Mouse (Mus musculus) CH12.LX (cell line): ENCODE results near the gene Zfhx3. TPM values are rescaled to one million over a fixed set of nuclear protein-coding genes. Genes with fewer than 3 reads are reported as not detected.

ENCODE experiments used
- DNase-seq: peaks from one replicate; pipeline ENCODE4 v3.0.0-alpha.2; 2013; ENCODE audit errors: extremely low read depth
- H3K27ac ChIP-seq: 2 replicates; pipeline ENCODE4 v1.5.1; 2012; ENCODE audit warnings: low read depth, mild to moderate bottlenecking, control low read depth, moderate library complexity; ENCODE audit not compliant: insufficient read depth
- H3K27me3 ChIP-seq: replicated peaks from 2 replicates; pipeline ENCODE3; 2012; ENCODE audit warnings: inconsistent platforms
- H3K36me3 ChIP-seq, 2 experiments: replicated peaks in 1 of 2; 2 replicates each; pipeline versions ENCODE3 to v1.6.1; 2012; ENCODE audit warnings: inconsistent platforms in 1 of 2, low read length in 1 of 2, mild to moderate bottlenecking in 1 of 2, mixed read lengths in 1 of 2, moderate library complexity in 1 of 2; ENCODE audit not compliant: control insufficient read depth in 1 of 2, insufficient read depth in 1 of 2
- H3K4me1 ChIP-seq, 2 experiments: 2 replicates each; pipeline ENCODE4 v1.6.1; 2012; ENCODE audit warnings: inconsistent platforms in 1 of 2, moderate library complexity in 1 of 2; ENCODE audit not compliant: insufficient read depth in 2 of 2, control insufficient read depth in 1 of 2
- H3K4me2 ChIP-seq: 2 replicates; pipeline ENCODE4 v1.6.1; 2012; ENCODE audit warnings: low read depth, mild to moderate bottlenecking, control low read depth; ENCODE audit not compliant: poor library complexity, insufficient read depth, severe bottlenecking
- H3K4me3 ChIP-seq, 3 experiments: fragments of 150-350 bp in 1 of 3; sonication (generic) in 1 of 3; replicated peaks in 1 of 3; 2 replicates each; pipeline versions ENCODE3 to v1.5.1; 2011 to 2012; ENCODE audit warnings: low read depth in 2 of 3, low read length in 2 of 3, mild to moderate bottlenecking in 2 of 3, moderate library complexity in 2 of 3, control low read depth in 1 of 3, improper control_type of control experiment in 1 of 3, inconsistent platforms in 1 of 3, mixed read lengths in 1 of 3; ENCODE audit not compliant: poor library complexity in 1 of 3
- H3K79me2 ChIP-seq: replicated peaks from 2 replicates; pipeline ENCODE4 v1.6.1; 2012; ENCODE audit warnings: mild to moderate bottlenecking, moderate library complexity; ENCODE audit not compliant: control insufficient read depth, poor library complexity, insufficient read depth, severe bottlenecking; ENCODE audit errors: extremely low read depth
- H3K9ac ChIP-seq: 2 replicates; pipeline ENCODE4 v1.6.1; 2012; ENCODE audit warnings: low read depth, mild to moderate bottlenecking, control low read depth, moderate library complexity; ENCODE audit not compliant: insufficient read depth
- H3K9me3 ChIP-seq: replicated peaks from 2 replicates; pipeline ENCODE3; 2012; ENCODE audit warnings: low read length, inconsistent platforms, mixed read lengths
- BHLHE40 ChIP-seq: IDR thresholded peaks from 2 replicates; pipeline ENCODE4 v1.6.1; 2011; ENCODE audit warnings: mild to moderate bottlenecking, low read depth, low read length, improper control_type of control experiment
- CHD1 ChIP-seq: IDR thresholded peaks from 2 replicates; pipeline ENCODE4 v1.6.1; 2012; ENCODE audit warnings: low read depth, low read length, improper control_type of control experiment, inconsistent platforms
- EP300 ChIP-seq: IDR thresholded peaks from 2 replicates; pipeline ENCODE4 v1.6.1; 2011; ENCODE audit warnings: low read length, improper control_type of control experiment
- ETS1 ChIP-seq: conservative IDR thresholded peaks from 2 replicates; pipeline ENCODE4 v1.6.1; 2012; ENCODE audit warnings: low read depth, mild to moderate bottlenecking, inconsistent platforms, low read length, improper control_type of control experiment, moderate library complexity
- HCFC1 ChIP-seq: IDR thresholded peaks from 2 replicates; pipeline ENCODE4 v1.6.1; 2012; ENCODE audit warnings: low read depth, mild to moderate bottlenecking, inconsistent platforms, low read length, improper control_type of control experiment
- JUN ChIP-seq: IDR thresholded peaks from 2 replicates; pipeline ENCODE4 v1.6.1; 2011; ENCODE audit warnings: low read depth, mild to moderate bottlenecking, low read length, improper control_type of control experiment, moderate library complexity; ENCODE audit not compliant: insufficient read depth
- JUND ChIP-seq: conservative IDR thresholded peaks from 2 replicates; pipeline ENCODE4 v1.6.1; 2011; ENCODE audit warnings: low read depth, low read length, improper control_type of control experiment
- MAZ ChIP-seq: IDR thresholded peaks from 2 replicates; pipeline ENCODE4 v1.6.1; 2012; ENCODE audit warnings: low read depth, mild to moderate bottlenecking, inconsistent platforms, low read length, improper control_type of control experiment, moderate library complexity
- MEF2A ChIP-seq: IDR thresholded peaks from 2 replicates; pipeline ENCODE4 v1.6.1; 2014; ENCODE audit warnings: low read depth, mild to moderate bottlenecking, inconsistent platforms, low read length, improper control_type of control experiment, borderline replicate concordance
- MXI1 ChIP-seq: IDR thresholded peaks from 2 replicates; pipeline ENCODE4 v1.6.1; 2011; ENCODE audit warnings: mild to moderate bottlenecking, low read depth, low read length, improper control_type of control experiment
- SIN3A ChIP-seq: IDR thresholded peaks from 2 replicates; pipeline ENCODE4 v1.6.1; 2012; ENCODE audit warnings: low read length, improper control_type of control experiment, inconsistent platforms
- TCF12 ChIP-seq: IDR thresholded peaks from 2 replicates; pipeline ENCODE4 v1.6.1; 2014; ENCODE audit warnings: low read depth, mild to moderate bottlenecking, inconsistent platforms, low read length, improper control_type of control experiment
- USF1 ChIP-seq: IDR thresholded peaks from 2 replicates; pipeline ENCODE4 v1.6.1; 2014; ENCODE audit warnings: low read depth, mild to moderate bottlenecking, inconsistent platforms, low read length, improper control_type of control experiment
- USF2 ChIP-seq: conservative IDR thresholded peaks from 2 replicates; pipeline ENCODE4 v1.6.1; 2011; ENCODE audit warnings: low read depth, low read length, improper control_type of control experiment
- ZMIZ1 ChIP-seq: IDR thresholded peaks from 2 replicates; pipeline ENCODE4 v1.6.1; 2012; ENCODE audit warnings: low read depth, mild to moderate bottlenecking, inconsistent platforms, low read length, improper control_type of control experiment
- ZNF384 ChIP-seq: IDR thresholded peaks from 2 replicates; pipeline ENCODE4 v1.6.1; 2012; ENCODE audit warnings: low read depth, low read length, improper control_type of control experiment, inconsistent platforms
- dilution Hi-C: fragments of 300-500 bp; cut with MboI; formaldehyde crosslinking; loops from 2 replicates; pipeline ENCODE4 v1.14.3; 2020; ENCODE audit warnings: low sequenced_read_pairs; ENCODE audit not compliant: extremely low pct_unique_long_range_greater_than_20kb, extremely low pct_ligation_motif_present
- in situ Hi-C: fragments of 300-500 bp; cut with MboI; formaldehyde crosslinking; loops from 3 replicates; pipeline ENCODE4 v1.14.3; 2019; ENCODE audit warnings: low sequenced_read_pairs, low pct_ligation_motif_present, low pct_unique_long_range_greater_than_20kb, mixed read lengths
- polyA plus RNA-seq: library from polyadenylated mRNA; unstranded; fragments of >175 nt; gene quantifications from 2 replicates; pipeline ENCODE4 v1.2.1, GENCODE M21; 2012; ENCODE audit warnings: low read depth; ENCODE audit not compliant: insufficient read length
- total RNA-seq, 2 experiments: library from RNA; depleted of rRNA; stranded (reverse); fragments of 300-350 nt in 1 of 2; fragments of >200 nt in 1 of 2; gene quantifications; 2 replicates each; pipeline ENCODE4 v1.2.3; 2012 to 2014

Zfhx3 gene
- total and polyA plus RNA-seq, 3 experiments, result 0.05 to 0.76 (median 0.68) TPM

GRCm38 (mm10) chr8:107940181-107940580, 2.3 kb upstream of the Zfhx3 start:
- Histone ChIP-seq H3K9me3 (peaks cover 3% of the 10 kb centered on the region), H3K27ac (no peak overlapping the region), H3K4me1 (peaks cover 2 to 5% of the 10 kb centered on the region in 2 experiments; a peak in 3 of 4 replicates)
- in situ Hi-C loops (no loop called here), dilution Hi-C loops (no loop called here)
- DNase-seq, result no peak
- no peak for TF ChIP-seq ZNF384
- TF ChIP-seq EP300, result no peak
- no peak for TF ChIP-seq MXI1
- no peak for TF ChIP-seq SIN3A
- no peak for TF ChIP-seq ZMIZ1
- TF ChIP-seq MAZ, result no peak
- TF ChIP-seq USF2, result no peak
- no peak for TF ChIP-seq JUND
- TF ChIP-seq MEF2A, result no peak
- TF ChIP-seq JUN, result no peak
- TF ChIP-seq BHLHE40, result no peak
- TF ChIP-seq TCF12, result no peak
- TF ChIP-seq, all 38 proteins: peak for 0
- Histone ChIP-seq H3K9ac (no peak overlapping the region), H3K4me3 (no peak overlapping the region), H3K79me2 (no peaks in the 10 kb centered on the region), H3K36me3 (no peaks in the 10 kb centered on the region), H3K4me2 (no peak overlapping the region), H3K27me3 (no peaks in the 10 kb centered on the region)

GRCm38 (mm10) chr8:107942752-107943510, 487 bp downstream of the Zfhx3 start:
- H3K4me2 ChIP-seq, result peak overlapping the region; percentile 89
- dilution Hi-C loops (no loop called here), in situ Hi-C loops (no loop called here)

More at GRCm38 (mm10) chr8:107942752-107943510, 487 bp downstream of the Zfhx3 start:
- no peaks in the 10 kb centered on the region for H3K27me3 ChIP-seq
- H3K4me3 ChIP-seq, result no peak overlapping the region
- no peaks in the 10 kb centered on the region for H3K36me3 ChIP-seq
- H3K9me3 ChIP-seq, result no peaks in the 10 kb centered on the region
- no peak overlapping the region for H3K9ac ChIP-seq
- TF ChIP-seq CHD1, result no peak
- no peak for TF ChIP-seq HCFC1
- TF ChIP-seq USF1, result no peak
- no peak for TF ChIP-seq ETS1
- peak; percentile 84 for TF ChIP-seq BHLHE40
- H3K27ac ChIP-seq, result no peak overlapping the region
- no peaks in the 10 kb centered on the region for H3K79me2 ChIP-seq
- DNase-seq, result peak; percentile 40
- peaks cover 2 to 5% of the 10 kb centered on the region in 2 experiments; a peak in 3 of 4 replicates for H3K4me1 ChIP-seq
